Mouse (Mus musculus): ENCODE measurements around the gene Hoxd11. TPM values are rescaled to one million over a fixed set of nuclear protein-coding genes. Genes with fewer than 3 reads are reported as not detected.

The Hoxd11 gene
- polyA plus RNA-seq, 1 experiment from 2014 or later: not detected

GRCm38 (mm10) chr2:74703720-74704392, 24.5 kb downstream of the Hoxd11 start:
- peaks cover 13% of the 10 kb centered on the region for H3K4me1 ChIP-seq (replicated peaks)
- WGBS: under 1% methylated on average over 26 of the region's 26 CpGs
- no peak overlapping the region for H3K27ac ChIP-seq
- no peak overlapping the region for H3K9ac ChIP-seq (replicated peaks)
- no peak overlapping the region for H3K4me2 ChIP-seq (replicated peaks)
- ATAC-seq: no peak
- no peaks in the 10 kb centered on the region for H3K36me3 ChIP-seq
- no peaks in the 10 kb centered on the region for H3K9me3 ChIP-seq
- peaks cover 97% of the 10 kb centered on the region for H3K27me3 ChIP-seq
- no peak overlapping the region for H3K4me3 ChIP-seq (replicated peaks)

DNA sequence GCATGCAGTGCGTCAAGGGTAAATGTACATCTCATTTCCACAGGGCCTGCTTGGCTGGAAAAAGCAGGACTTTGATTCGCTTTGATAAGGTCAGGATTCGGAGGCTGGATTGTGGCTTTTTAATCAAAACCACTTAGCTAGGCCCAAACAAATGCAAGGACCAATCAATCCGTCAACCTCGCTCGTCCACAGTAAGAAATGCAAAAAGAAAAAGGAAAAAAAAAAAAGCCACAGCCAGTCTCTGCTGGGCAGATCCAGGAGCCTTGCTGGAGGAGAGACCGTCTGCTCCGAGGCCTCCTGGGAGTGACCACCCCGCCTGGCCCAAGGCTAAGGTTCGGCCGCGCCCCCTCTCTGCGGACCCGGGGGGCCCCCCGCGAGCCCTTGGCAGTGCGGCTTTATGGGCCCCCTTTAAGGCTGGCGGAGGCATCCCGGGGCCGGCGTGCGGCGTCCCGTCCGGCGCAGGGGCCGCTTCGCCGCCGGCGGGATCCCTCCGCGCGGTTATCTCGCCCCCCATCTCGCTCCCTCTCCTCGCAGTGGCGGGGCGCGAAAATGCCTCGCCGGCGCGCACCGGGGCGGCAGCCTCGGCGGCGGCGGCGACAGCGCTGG, 25.1 kb downstream of the Hoxd11 start, which contains the start of gene Hoxd8:
Hoxd8 (plus strand) TSS at position 223 of the 606 bp plus-strand sequence.
- Histone ChIP-seq H3K9me3 (no peaks in the 10 kb centered on the region), H3K4me1 (replicated peaks) (peaks cover 13% of the 10 kb centered on the region), H3K4me3 (replicated peaks) (peak within 1 kb of the TSS; percentile 35), H3K36me3 (no peaks in the 10 kb centered on the region), H3K4me2 (replicated peaks) (peak within 1 kb of the TSS; percentile 54), H3K27me3 (peaks cover 97% of the 10 kb centered on the region), H3K27ac (no peak within 1 kb of the TSS), H3K9ac (replicated peaks) (no peak within 1 kb of the TSS; the same call in 1 of the 2 replicates)
- WGBS: under 1% methylated on average over 40 of the region's 52 CpGs
- no peak for ATAC-seq

DNA sequence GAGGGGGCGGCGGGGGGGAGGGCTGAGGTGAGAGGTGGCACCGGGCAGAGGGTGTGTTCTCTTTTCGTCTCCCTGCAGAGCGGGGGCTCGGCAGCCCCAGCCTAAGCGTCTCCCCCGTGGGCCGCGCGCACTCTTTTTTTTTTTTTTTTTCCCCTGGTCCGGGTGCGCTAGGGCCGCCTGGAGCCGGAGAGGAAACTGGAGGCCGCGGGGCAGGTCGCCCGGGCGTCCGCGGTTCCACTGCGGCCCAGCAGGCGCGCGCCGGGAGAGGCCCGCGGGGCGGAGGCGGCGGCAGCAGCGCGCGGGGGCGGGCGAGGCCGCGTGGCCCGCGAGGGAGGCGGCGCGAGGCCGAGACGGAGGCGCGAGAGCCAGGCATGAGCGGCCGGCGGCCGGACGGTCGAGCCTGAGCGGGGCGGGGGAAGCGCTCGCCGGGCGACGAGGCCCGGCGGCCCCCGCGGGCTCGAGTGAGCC, 25.7 kb downstream of the Hoxd11 start:
- Histone ChIP-seq H3K27me3 (peaks cover 97% of the 10 kb centered on the region), H3K4me3 (replicated peaks) (peak overlapping the region; percentile 35), H3K4me2 (replicated peaks) (peak overlapping the region; percentile 54), H3K27ac (no peak overlapping the region), H3K4me1 (replicated peaks) (peaks cover 13% of the 10 kb centered on the region), H3K9ac (replicated peaks) (no peak overlapping the region; the same call in 1 of the 2 replicates), H3K36me3 (no peaks in the 10 kb centered on the region), H3K9me3 (no peaks in the 10 kb centered on the region)
- WGBS: under 1% methylated on average over 43 of the region's 66 CpGs
- ATAC-seq: no peak

DNA sequence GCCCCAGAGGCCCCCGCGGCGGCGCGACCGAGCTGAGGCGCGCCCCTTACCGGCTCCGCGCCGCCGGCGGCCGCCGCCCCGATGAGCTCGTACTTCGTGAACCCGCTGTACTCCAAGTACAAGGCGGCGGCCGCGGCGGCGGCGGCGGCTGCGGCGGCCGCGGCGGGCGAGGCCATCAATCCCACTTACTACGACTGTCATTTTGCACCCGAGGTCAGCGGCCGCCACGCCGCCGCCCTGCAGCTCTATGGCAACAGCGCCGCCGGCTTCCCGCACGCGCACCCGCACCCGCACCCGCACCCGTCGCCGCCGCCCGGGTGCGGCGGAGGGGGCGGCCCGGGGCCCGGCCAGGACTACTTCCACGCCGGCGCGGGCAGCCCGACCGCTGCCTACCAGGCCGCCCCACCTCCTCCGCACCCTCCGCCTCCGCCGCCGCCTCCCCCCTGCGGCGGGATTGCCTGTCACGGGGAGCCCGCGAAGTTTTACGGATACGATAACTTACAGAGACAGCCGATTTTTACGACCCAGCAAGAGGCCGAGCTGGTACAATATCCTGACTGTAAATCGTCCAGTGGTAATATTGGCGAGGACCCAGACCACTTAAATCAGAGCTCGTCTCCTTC, 26.2 kb downstream of the Hoxd11 start:
- peak overlapping the region; percentile 54 for H3K4me2 ChIP-seq (replicated peaks)
- H3K27ac ChIP-seq: no peak overlapping the region
- WGBS: under 1% methylated on average over 64 of the region's 85 CpGs
- H3K9me3 ChIP-seq: no peaks in the 10 kb centered on the region
- peaks cover 13% of the 10 kb centered on the region for H3K4me1 ChIP-seq (replicated peaks)
- no peak overlapping the region for H3K9ac ChIP-seq (replicated peaks)
- H3K27me3 ChIP-seq: peaks cover 97% of the 10 kb centered on the region
- H3K4me3 ChIP-seq (replicated peaks): peak overlapping the region; percentile 35
- no peak for ATAC-seq
- no peaks in the 10 kb centered on the region for H3K36me3 ChIP-seq

DNA sequence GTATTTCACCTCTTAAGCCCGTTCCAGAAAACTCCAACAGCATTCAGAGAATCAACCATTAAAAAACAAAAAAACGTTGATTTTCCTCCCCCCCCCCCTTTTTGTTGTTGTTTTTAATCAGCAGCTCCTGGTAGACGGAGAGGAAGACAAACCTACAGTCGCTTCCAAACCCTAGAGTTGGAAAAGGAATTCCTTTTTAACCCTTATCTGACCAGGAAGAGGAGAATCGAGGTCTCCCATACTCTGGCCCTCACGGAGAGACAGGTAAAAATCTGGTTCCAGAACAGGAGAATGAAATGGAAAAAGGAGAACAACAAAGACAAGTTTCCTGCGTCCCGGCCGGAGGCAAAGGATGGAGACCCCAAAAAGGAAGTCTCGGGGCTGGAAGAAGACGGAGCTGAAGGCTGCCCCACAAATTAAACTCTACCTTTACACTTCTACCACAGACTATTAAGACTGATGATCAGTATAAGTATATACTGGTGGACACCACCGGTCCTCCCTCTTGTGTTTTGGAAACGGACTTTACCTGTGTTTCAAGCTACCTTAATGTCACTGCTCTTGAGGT, 27.1 kb downstream of the Hoxd11 start:
- Histone ChIP-seq H3K4me1 (replicated peaks) (peaks cover 13% of the 10 kb centered on the region), H3K4me2 (replicated peaks) (no peak overlapping the region), H3K9me3 (no peaks in the 10 kb centered on the region), H3K9ac (replicated peaks) (no peak overlapping the region), H3K27ac (no peak overlapping the region), H3K36me3 (no peaks in the 10 kb centered on the region), H3K4me3 (replicated peaks) (no peak overlapping the region), H3K27me3 (peaks cover 97% of the 10 kb centered on the region)
- no peak for ATAC-seq
- 3% methylated on average over 13 of the region's 13 CpGs for WGBS

DNA sequence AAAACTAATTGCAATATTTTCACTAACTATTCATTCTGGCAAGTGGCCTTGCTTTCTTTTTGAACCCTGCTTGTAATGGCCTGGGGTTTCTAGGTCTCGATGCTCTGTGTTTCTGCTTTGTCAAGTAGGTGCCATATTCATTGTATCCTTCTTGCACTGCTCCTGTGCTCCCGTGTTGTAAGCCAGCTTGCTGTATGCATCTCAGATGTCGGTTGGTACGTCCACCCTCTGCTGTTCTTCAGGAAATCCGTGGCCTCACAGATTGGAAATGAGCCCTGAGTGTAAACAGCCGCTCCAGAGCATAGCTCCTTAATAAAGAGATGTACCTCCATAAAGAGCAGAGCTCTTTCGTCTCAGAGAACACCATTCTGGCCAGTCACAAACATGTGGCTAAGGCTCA, 28.2 kb downstream of the Hoxd11 start:
- ATAC-seq: no peak
- Histone ChIP-seq H3K27me3 (peaks cover 99% of the 10 kb centered on the region), H3K4me2 (replicated peaks) (no peak overlapping the region), H3K36me3 (no peaks in the 10 kb centered on the region), H3K9me3 (no peaks in the 10 kb centered on the region), H3K27ac (no peak overlapping the region), H3K4me1 (replicated peaks) (peaks cover 20% of the 10 kb centered on the region), H3K4me3 (replicated peaks) (no peak overlapping the region), H3K9ac (replicated peaks) (no peak overlapping the region)
- WGBS: 7% methylated on average over 7 of the region's 7 CpGs

DNA sequence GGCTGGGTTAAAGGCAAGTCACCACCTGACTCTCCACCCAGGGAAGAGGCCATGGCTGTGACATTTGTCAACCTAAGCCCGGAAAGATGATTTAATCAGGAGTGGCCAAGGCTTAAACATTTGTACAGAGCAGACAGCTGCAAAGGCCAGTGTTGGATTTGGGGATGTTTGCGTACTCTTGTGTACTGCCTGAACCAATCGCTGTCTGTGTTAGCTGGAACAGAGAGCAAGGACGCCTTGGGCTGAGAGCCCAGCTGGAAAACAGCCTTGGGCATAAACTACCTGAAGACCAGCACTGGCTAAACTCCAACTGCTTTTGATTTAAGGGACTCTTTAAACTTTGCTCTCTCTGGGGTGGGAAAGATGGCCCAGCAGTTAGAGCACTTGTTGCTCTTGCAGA, 29.3 kb downstream of the Hoxd11 start:
- no peak for ATAC-seq
- 7% methylated on average over 4 of the region's 4 CpGs for WGBS
- H3K9me3 ChIP-seq: no peaks in the 10 kb centered on the region
- H3K4me1 ChIP-seq (replicated peaks): peaks cover 20% of the 10 kb centered on the region
- H3K27me3 ChIP-seq: peaks cover 99% of the 10 kb centered on the region
- H3K4me3 ChIP-seq (replicated peaks): no peak overlapping the region
- no peaks in the 10 kb centered on the region for H3K36me3 ChIP-seq
- H3K4me2 ChIP-seq (replicated peaks): no peak overlapping the region
- no peak overlapping the region for H3K9ac ChIP-seq (replicated peaks)
- no peak overlapping the region for H3K27ac ChIP-seq

GRCm38 (mm10) chr2:74709465-74710419, 30.4 kb downstream of the Hoxd11 start:
- Histone ChIP-seq H3K27me3 (peaks cover 99% of the 10 kb centered on the region), H3K4me3 (replicated peaks) (no peak overlapping the region), H3K9me3 (no peaks in the 10 kb centered on the region), H3K9ac (replicated peaks) (no peak overlapping the region), H3K36me3 (no peaks in the 10 kb centered on the region), H3K27ac (no peak overlapping the region), H3K4me2 (replicated peaks) (no peak overlapping the region), H3K4me1 (replicated peaks) (peaks cover 17% of the 10 kb centered on the region)
- ATAC-seq: no peak
- WGBS: 4% methylated on average over 5 of the region's 5 CpGs

DNA sequence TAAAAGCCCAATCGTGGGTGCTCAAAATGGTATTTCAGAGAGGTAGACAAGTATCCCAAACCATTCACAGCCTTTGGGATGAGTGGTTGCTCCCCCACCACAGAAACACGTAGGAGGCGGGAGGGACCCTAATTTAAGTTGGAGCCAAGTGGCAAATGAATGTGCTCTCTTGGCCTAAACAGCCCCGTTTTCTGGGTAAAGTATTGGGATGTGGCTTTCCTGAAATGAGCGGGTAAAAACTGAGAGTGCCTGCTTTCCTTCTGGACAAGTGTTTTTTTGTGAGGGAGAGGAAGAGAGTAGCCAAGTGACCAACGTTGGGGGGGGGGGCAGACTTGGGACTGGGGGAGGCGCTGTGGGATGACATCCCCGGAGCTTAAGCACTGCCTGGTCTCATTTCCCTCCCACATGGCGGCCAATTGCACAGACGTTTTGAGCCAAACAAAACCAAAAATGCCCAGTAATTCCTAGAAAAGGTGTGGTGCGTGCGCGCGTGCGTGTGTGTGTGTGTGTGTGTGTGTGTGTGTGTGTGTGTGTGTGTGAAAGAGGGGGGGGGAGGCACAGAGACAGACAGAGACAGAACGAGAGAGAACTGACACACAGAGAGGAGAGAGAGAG, 31.7 kb downstream of the Hoxd11 start:
- Histone ChIP-seq H3K27ac (no peak overlapping the region), H3K4me3 (replicated peaks) (no peak overlapping the region)
- whole genome bisulfite sequencing: under 1% methylated on average over 16 of the region's 16 CpGs

GRCm38 (mm10) chr2:74711721-74712621, 32.6 kb downstream of the Hoxd11 start, which contains the start of the genes Hoxd3 and Hoxd4:
Gene Hoxd3 (plus strand): TSS chr2:74711927.
Gene Hoxd4 (plus strand): TSS chr2:74711929.
- 0 out of 2 replicates have a peak, but pooled peaks have one; percentile 17 for ATAC-seq
- WGBS: 1% methylated on average over 65 of the region's 65 CpGs
- Histone ChIP-seq H3K9me3 (no peaks in the 10 kb centered on the region), H3K4me2 (replicated peaks) (peak within 1 kb of the TSS; percentile 34), H3K27me3 (peaks cover 99% of the 10 kb centered on the region), H3K4me3 (replicated peaks) (peak within 1 kb of the TSS; percentile 12), H3K9ac (replicated peaks) (no peak within 1 kb of the TSS), H3K36me3 (no peaks in the 10 kb centered on the region), H3K4me1 (replicated peaks) (peaks cover 6% of the 10 kb centered on the region), H3K27ac (no peak within 1 kb of the TSS)

More for the DNA sequence above, 31.7 kb downstream of the Hoxd11 start:
- Histone ChIP-seq H3K9me3 (no peaks in the 10 kb centered on the region), H3K4me1 (replicated peaks) (peaks cover 6% of the 10 kb centered on the region), H3K27me3 (peaks cover 99% of the 10 kb centered on the region), H3K36me3 (no peaks in the 10 kb centered on the region), H3K9ac (replicated peaks) (no peak overlapping the region), H3K4me2 (replicated peaks) (no peak overlapping the region)
- no peak for ATAC-seq

Data from midbrain, embryonic 13.5 days (tissue).